Mouse (Mus musculus) hindbrain, embryonic 13.5 days (tissue): ENCODE measurements around the gene Kcnh1. TPM values are rescaled to one million over a fixed set of nuclear protein-coding genes. Genes with fewer than 3 reads are reported as not detected.

ENCODE experiments used
- ATAC-seq: fragments of 200-750 bp; cut with Nextera tagmentation; 2 replicates; pipeline ENCODE4 v1.8.0; 2017; ENCODE audit warnings: moderate TSS enrichment; ENCODE audit not compliant: low FRiP score
- H3K27ac ChIP-seq: fragments of 300-500 bp; sonication (generic); 2 replicates; pipeline ENCODE4 v1.5.1; 2015; ENCODE audit warnings: inconsistent platforms, mild to moderate bottlenecking, moderate library complexity
- H3K27me3 ChIP-seq: fragments of 300-500 bp; sonication (generic); 2 replicates; pipeline ENCODE4 v1.6.1; 2015; ENCODE audit warnings: mild to moderate bottlenecking, inconsistent platforms
- H3K36me3 ChIP-seq: fragments of 300-500 bp; sonication (generic); 2 replicates; pipeline ENCODE4 v1.6.1; 2015; ENCODE audit warnings: mild to moderate bottlenecking, inconsistent platforms
- H3K4me1 ChIP-seq: fragments of 300-500 bp; sonication (generic); replicated peaks from 2 replicates; pipeline ENCODE4 v1.6.1; 2015; ENCODE audit warnings: inconsistent platforms
- H3K4me2 ChIP-seq: fragments of 300-500 bp; sonication (generic); 2 replicates; pipeline ENCODE4 v1.6.1; 2015; ENCODE audit warnings: inconsistent platforms, mild to moderate bottlenecking, moderate library complexity
- H3K4me3 ChIP-seq: fragments of 300-500 bp; sonication (generic); 2 replicates; pipeline ENCODE4 v1.5.1; 2015; ENCODE audit warnings: mild to moderate bottlenecking, inconsistent platforms
- H3K9ac ChIP-seq: fragments of 300-500 bp; sonication (generic); 2 replicates; pipeline ENCODE4 v1.6.1; 2015; ENCODE audit warnings: mild to moderate bottlenecking, inconsistent platforms
- H3K9me3 ChIP-seq: fragments of 300-500 bp; sonication (generic); 2 replicates; pipeline ENCODE4 v1.6.1; 2016; ENCODE audit warnings: inconsistent platforms
- WGBS: fragments of 180-500 bp; shearing (Covaris S2); methylation state at CpG from one replicate; pipeline ENCODE4 v1.1.7; 2015; 5-methylcytosine and 5-hydroxymethylcytosine counted together
- polyA plus RNA-seq: library from polyadenylated mRNA; unstranded; fragments of >200 nt; fragmentation: Nextera tagmentation; extraction: Ambion mirVana; gene quantifications from 2 replicates; pipeline ENCODE4 v1.2.1, GENCODE M21; 2015

The Kcnh1 gene
- polyA plus RNA-seq, 1 experiment from 2014 or later = 1.8 TPM

DNA sequence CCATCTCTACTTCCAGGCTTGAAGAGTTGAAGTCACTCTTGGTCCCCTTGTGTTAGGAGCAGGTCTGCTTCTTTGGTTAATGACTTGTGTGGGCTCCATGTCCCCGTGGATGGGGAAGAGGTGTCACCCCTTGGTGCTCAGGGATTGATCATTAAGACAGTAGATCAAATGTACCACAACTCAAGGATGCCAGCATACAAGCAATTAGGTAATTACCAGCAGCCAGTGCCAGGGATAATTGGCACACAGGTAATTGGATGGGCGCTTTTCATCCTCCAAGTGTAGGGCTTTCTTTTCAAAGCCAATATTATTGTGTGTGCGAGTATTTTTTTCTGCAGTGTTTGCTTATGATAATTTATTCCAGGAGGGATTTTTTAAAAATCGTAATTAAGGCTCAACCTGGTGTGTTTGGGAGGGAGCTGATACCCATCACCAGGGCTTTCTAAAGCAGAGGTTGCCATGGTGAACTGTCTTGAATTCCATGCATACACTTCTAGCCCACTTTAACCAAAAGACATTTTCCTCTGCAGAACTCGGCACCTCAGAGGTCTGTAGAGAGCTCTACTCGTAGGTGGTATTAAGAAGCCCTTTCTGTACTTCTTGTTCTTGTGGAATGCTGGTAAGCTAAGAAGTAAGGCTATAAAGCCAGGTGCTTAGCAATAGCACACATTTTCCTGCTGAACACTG lies 248.7 kb downstream of the Kcnh1 start:
- no peak overlapping the region for H3K9ac ChIP-seq
- no peak overlapping the region for H3K4me2 ChIP-seq
- peak overlapping the region; percentile 10; the same call in 1 of the 2 replicates for H3K27ac ChIP-seq
- no peaks in the 10 kb centered on the region for H3K27me3 ChIP-seq
- WGBS = 65% methylated on average over 6 of the region's 6 CpGs
- peaks cover 16% of the 10 kb centered on the region for H3K4me1 ChIP-seq
- H3K9me3 ChIP-seq = no peaks in the 10 kb centered on the region
- no peaks in the 10 kb centered on the region for H3K36me3 ChIP-seq
- no peak overlapping the region for H3K4me3 ChIP-seq
- ATAC-seq = no peak

DNA sequence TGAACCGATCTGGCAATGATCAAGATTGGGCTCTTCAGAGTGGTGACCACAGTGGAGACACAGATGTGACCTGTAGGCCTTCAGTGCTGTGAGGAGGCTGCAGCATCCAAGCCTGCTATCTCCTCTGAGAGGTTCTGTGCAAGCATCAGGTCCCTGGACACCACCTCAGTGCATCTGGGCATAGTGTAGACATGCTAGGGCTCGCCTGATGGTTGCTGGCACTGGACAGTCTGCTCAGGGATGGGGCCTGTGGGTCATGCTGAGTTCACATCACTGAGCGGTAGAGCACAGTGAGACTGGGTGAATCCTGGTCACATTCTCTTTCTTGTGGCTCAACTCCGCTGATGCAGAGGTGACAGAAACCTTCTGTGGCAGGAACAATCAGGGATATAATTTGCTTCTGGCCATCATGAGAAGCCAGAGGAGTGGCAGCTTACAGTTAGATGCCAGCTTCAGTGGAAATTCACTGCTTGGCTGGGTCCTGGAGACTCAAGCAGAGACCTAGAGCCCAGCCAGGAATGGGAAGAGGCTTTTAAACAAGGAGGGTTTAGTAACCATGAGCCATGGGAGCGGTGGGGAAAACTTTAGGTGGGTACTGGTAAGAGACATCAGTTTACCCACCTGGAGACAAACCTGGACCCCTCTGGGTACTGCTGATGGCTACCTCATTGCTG lies 252.3 kb downstream of the Kcnh1 start:
- Histone ChIP-seq H3K9me3 (no peaks in the 10 kb centered on the region), H3K9ac (no peak overlapping the region), H3K4me2 (no peak overlapping the region), H3K27me3 (no peaks in the 10 kb centered on the region), H3K27ac (0 out of 2 replicates have a peak overlapping the region, but pooled peaks have one; percentile 4), H3K4me3 (no peak overlapping the region), H3K4me1 (peaks cover 27% of the 10 kb centered on the region), H3K36me3 (no peaks in the 10 kb centered on the region)
- ATAC-seq = no peak
- 91% methylated on average over 5 of the region's 5 CpGs for WGBS

DNA sequence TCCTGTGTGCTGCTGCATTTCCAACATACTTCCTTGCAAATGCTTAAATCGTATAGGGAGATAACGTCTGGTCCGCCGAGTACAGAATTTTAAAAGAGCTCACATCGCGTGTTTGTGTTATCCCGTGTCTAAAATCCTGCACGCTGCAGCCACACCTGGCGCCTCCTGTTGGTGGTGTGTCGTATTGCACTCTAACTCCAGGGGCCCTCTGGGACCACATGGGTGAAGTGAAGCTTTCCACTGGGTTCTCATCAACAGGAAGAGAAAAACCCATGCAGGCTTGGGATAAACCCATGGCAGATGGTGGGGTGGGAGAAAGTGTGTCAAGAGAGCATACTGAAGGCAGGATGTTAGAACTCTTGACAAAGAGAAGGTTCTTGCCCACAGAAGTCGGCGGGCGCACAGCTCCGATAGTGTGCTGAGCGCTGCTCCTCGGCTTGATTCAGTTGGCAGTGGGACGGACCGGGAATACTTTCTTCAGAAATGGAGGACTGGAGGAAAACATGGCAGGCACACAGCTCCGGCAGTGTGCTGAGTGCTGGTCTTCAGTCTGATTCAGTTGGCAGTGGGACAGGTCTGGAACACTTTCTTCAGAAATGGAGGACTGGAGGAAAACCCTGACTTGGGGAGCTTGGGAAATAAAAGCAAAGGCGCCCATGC lies 253.6 kb downstream of the Kcnh1 start:
- WGBS = 80% methylated on average over 20 of the region's 20 CpGs
- no peaks in the 10 kb centered on the region for H3K36me3 ChIP-seq
- peak overlapping the region; percentile 55; the same call in 1 of the 2 replicates for H3K27ac ChIP-seq
- peaks cover 27% of the 10 kb centered on the region for H3K4me1 ChIP-seq
- H3K9me3 ChIP-seq = no peaks in the 10 kb centered on the region
- H3K9ac ChIP-seq = no peak overlapping the region
- H3K4me2 ChIP-seq = no peak overlapping the region
- H3K27me3 ChIP-seq = no peaks in the 10 kb centered on the region
- H3K4me3 ChIP-seq = no peak overlapping the region
- ATAC-seq = peak; percentile 32; the same call in 1 of the 2 replicates

DNA sequence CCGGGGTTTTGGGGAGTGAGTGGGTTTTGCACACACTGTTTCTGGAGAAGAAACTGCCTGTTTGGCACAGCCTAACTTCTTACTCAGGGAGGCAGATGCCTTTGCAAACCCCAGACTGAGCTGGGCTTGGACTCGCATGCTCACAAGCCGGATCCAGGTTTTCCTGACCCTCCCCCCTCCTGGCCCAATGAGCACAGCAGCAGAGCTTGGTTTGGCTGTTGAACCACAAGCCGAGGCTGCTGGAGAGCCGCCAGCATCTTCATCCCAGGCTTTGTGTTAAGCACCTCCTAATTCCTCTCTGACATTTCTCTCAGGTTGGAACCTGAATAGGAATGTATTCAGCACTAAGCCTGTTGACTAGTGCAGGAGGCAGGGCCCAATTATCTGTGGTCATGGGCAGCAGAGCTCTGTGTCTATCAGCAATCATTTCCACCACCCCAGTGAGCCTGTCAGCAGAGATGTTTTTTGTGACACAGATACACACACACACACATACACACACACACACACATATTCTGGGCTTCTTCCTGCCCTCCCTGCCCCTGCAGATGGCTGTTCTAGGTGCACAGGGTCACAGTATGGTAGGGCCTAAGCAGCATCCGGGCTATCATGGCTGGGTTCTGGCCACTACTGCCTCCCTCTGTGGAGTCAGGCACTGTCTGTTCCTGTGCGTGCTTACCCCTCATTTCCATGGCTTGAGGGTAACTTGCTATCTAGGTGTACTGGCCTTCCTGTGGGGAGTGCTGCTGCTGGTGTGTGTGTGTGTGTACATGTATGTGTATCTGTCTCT lies 254.3 kb downstream of the Kcnh1 start:
- peak; percentile 83 for ATAC-seq

DNA sequence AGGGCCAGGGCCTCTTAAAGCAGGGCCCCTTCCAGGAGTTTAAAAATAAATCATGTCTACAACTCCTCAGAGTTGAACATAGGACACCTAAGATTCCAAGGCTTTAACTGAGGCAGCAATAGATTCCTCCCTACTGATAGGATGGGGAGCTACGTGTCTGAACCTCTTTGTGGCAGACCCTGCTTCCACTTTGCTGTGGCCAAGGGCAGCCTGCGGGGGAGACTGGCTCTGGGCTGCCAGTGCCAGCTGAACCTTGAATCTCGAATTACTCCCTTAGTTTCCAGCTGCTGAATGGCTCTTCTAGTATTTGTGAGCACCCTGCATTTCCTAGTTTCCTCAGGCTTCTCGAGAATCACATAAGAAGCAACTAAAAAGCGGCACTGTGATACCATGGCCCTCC lies 255.6 kb downstream of the Kcnh1 start:
- 71% methylated on average over 5 of the region's 5 CpGs for WGBS
- no peak overlapping the region for H3K4me3 ChIP-seq
- H3K4me2 ChIP-seq = no peak overlapping the region
- no peak overlapping the region for H3K9ac ChIP-seq
- H3K27ac ChIP-seq = no peak overlapping the region
- no peak for ATAC-seq
- peaks cover 27% of the 10 kb centered on the region for H3K4me1 ChIP-seq
- H3K9me3 ChIP-seq = no peaks in the 10 kb centered on the region
- H3K27me3 ChIP-seq = no peaks in the 10 kb centered on the region
- H3K36me3 ChIP-seq = no peaks in the 10 kb centered on the region

More for the DNA sequence above, 254.3 kb downstream of the Kcnh1 start:
- Histone ChIP-seq H3K36me3 (no peaks in the 10 kb centered on the region), H3K4me3 (no peak overlapping the region), H3K9me3 (no peaks in the 10 kb centered on the region), H3K9ac (peak overlapping the region; percentile 35), H3K27me3 (no peaks in the 10 kb centered on the region), H3K27ac (peak overlapping the region; percentile 55), H3K4me2 (no peak overlapping the region), H3K4me1 (peaks cover 27% of the 10 kb centered on the region)
- WGBS = 56% methylated on average over 7 of the region's 7 CpGs

DNA sequence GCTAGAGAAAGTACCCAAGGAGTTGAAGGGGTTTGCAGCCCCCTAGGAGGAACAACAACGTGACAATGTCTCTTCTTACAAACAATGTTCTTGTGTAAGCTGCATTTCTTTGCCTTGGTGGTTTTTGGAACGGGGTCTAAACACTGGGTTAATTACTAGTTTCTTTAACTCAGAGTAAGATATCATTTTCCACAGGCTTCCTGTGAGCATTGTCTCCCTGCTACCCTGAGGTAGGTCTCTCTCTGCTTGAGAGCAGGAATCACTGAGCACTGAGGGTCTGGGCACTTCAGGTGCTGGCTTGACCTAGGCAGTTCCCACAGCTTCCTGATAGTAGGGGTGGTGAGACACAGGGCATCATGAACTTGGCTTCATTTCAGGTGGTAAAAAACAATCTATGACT lies 257.1 kb downstream of the Kcnh1 start:
- Histone ChIP-seq H3K4me1 (peaks cover 27% of the 10 kb centered on the region), H3K27me3 (no peaks in the 10 kb centered on the region), H3K27ac (no peak overlapping the region), H3K9ac (no peak overlapping the region), H3K4me3 (no peak overlapping the region), H3K36me3 (no peaks in the 10 kb centered on the region), H3K4me2 (no peak overlapping the region), H3K9me3 (no peaks in the 10 kb centered on the region)
- no peak for ATAC-seq
- WGBS = 68% methylated on average over 2 of the region's 2 CpGs

DNA sequence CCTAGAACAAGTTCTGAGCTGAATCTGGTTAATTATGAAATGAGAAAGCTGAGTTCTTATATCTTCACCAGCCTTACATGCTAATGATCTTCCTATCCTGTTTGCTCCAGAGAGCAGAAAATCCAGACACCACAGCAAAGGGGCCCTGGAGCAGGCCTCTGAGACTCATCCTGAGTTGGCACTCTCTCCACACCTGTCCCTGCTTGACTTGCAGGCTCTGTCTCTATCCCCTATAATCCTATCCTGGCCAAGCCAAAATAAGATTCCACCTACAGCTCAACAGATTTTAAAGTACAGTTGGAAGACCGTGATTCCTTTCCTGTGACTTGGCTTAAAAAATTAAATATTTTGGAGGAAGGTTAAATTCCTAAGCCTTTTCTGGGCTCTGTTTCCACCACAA lies 257.9 kb downstream of the Kcnh1 start:
- WGBS = 91% methylated on average over 1 of the region's 1 CpGs
- Histone ChIP-seq H3K4me1 (peaks cover 18% of the 10 kb centered on the region), H3K27ac (no peak overlapping the region), H3K27me3 (no peaks in the 10 kb centered on the region), H3K36me3 (no peaks in the 10 kb centered on the region), H3K4me2 (no peak overlapping the region), H3K4me3 (no peak overlapping the region), H3K9me3 (no peaks in the 10 kb centered on the region), H3K9ac (no peak overlapping the region)
- ATAC-seq = no peak

DNA sequence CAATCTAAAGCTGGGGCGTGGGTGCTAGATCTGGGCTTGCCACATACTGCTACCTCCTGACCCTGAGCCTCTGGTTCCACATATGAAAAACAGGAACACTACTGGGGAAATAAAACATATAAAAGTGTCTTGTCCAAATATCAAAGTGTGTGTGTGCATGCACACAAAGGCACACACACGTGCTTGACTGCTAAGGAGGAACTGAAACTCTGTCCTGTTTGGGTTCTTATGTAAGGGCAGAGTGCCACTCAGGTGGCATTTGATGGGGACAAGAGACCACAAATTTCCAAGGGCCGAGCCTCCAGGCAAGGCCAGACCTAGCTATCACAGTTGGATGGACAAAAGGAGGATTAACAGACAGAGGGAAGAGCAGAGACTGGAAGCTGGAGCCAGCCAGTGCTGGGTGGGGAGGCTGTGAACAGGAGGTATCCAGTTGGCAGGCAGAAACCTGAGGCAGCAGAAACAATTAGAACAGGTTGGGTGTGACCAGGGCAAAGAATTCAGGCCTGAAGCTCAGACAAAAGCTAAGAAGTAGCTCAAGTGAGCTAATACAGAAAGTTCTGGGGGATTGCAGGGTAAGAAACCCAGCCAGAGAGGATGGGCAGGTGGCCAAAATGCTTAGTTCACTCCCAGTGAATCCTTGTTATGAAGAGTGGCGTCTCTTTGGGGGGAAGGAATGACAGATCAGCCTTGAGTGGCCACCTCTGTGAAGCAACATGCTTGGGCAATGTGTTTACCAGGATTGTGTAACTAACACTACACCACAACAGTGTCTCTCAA lies 259.2 kb downstream of the Kcnh1 start:
- Histone ChIP-seq H3K4me3 (no peak overlapping the region), H3K4me1 (peaks cover 9% of the 10 kb centered on the region), H3K27me3 (no peaks in the 10 kb centered on the region), H3K9ac (no peak overlapping the region), H3K9me3 (no peaks in the 10 kb centered on the region), H3K27ac (no peak overlapping the region), H3K4me2 (no peak overlapping the region), H3K36me3 (no peaks in the 10 kb centered on the region)
- ATAC-seq = no peak
- 73% methylated on average over 4 of the region's 4 CpGs for WGBS

DNA sequence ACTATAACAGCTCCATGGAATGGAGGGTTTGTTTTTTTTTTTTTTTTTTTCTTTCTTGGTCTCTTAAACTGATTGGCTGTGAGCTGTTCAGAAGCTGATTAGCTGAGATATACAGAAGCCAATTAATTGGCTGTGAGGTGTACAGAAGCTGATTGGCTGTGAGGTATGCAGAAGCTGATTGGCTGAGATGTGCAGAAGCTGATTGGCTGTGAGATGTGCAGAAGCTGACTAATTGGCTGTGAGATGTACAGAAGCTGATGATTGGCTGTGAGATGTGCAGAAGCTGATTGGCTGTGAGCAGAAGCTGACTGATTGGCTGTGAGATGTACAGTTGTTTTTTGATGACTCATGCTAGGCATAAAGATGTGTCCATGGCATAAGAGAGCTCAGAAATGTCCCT lies 259.9 kb downstream of the Kcnh1 start:
- Histone ChIP-seq H3K27ac (no peak overlapping the region), H3K27me3 (no peaks in the 10 kb centered on the region), H3K9ac (no peak overlapping the region), H3K4me2 (no peak overlapping the region), H3K4me1 (peaks cover 6% of the 10 kb centered on the region; the same call in 1 of the 2 replicates), H3K4me3 (no peak overlapping the region), H3K36me3 (no peaks in the 10 kb centered on the region), H3K9me3 (no peaks in the 10 kb centered on the region)
- ATAC-seq = no peak

DNA sequence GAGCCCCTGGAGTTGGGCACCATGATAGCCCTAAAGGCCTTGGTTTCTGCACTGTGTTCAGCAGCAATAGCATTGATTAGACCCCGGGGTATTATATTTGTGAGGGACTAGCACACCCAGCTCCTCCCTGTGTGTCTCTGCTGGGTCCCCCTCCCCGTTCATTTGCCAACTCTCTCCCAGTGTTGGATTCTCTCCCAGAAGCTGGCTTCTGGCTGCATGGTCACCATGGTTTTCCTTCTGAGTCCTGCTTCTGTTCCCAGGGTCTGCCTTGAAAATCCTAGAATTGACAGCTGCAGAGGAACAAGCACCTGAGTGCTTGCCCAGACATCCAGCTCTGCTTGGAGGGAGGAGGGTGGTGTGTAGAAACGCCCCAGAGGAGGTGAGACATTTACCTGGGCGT lies 261.1 kb downstream of the Kcnh1 start:
- Histone ChIP-seq H3K27me3 (no peaks in the 10 kb centered on the region), H3K4me1 (peaks cover 6% of the 10 kb centered on the region; the same call in 1 of the 2 replicates), H3K9me3 (no peaks in the 10 kb centered on the region), H3K9ac (no peak overlapping the region), H3K36me3 (no peaks in the 10 kb centered on the region), H3K4me2 (no peak overlapping the region), H3K27ac (no peak overlapping the region), H3K4me3 (no peak overlapping the region)
- WGBS = 71% methylated on average over 4 of the region's 4 CpGs
- ATAC-seq = no peak

DNA sequence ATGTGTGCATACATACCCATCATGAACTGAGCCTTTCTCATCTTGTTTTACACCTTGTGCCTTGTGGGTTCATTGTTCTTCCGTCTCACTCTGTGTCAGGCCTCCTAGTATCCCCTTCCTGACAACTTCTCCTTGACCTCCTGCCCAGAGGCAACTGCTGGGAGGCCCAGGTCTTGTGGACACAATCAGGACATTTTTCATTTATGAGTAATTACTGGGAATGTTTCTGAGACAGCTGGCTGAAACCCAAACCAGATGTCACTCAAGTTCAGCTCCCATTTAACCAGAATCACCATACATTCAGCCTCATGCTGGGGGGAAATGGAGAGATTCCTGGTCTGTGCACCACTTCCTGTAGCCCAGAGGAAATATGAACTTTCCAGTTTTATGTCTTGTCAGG lies 263.9 kb downstream of the Kcnh1 start:
- ATAC-seq = no peak
- H3K36me3 ChIP-seq = no peaks in the 10 kb centered on the region
- no peaks in the 10 kb centered on the region for H3K27me3 ChIP-seq
- no peaks in the 10 kb centered on the region for H3K9me3 ChIP-seq
- H3K4me1 ChIP-seq = peaks cover 6% of the 10 kb centered on the region; the same call in 1 of the 2 replicates
- no peak overlapping the region for H3K4me3 ChIP-seq
- no peak overlapping the region for H3K4me2 ChIP-seq
- H3K9ac ChIP-seq = no peak overlapping the region
- H3K27ac ChIP-seq = no peak overlapping the region
- 63% methylated on average over 1 of the region's 1 CpGs for WGBS
